Mouse (Mus musculus) cerebellum, adult 2 months (tissue): Measurements from ENCODE around the gene Arhgef15. TPM values are rescaled to one million over a fixed set of nuclear protein-coding genes. Genes with fewer than 3 reads are reported as not detected.
A peak's percentile ranks its signal among the peaks of the same experiment; 100 is the strongest.

Source experiments
- DNase-seq, 2 experiments: peaks; one replicate each; pipeline ENCODE4 v3.0.0; 2021
- H3K27ac ChIP-seq: fragments of 200-500 bp; 2 replicates; pipeline ENCODE4 v1.5.1; 2012; ENCODE audit warnings: low read length, control low read depth, inconsistent platforms; ENCODE audit not compliant: insufficient read depth
- H3K27me3 ChIP-seq: fragments of 200-500 bp; 2 replicates; pipeline ENCODE4 v1.6.1; 2012; ENCODE audit warnings: inconsistent platforms, mild to moderate bottlenecking, low read length, moderate library complexity; ENCODE audit not compliant: control insufficient read depth, insufficient read depth
- H3K4me1 ChIP-seq: fragments of 200-500 bp; 2 replicates; pipeline ENCODE4 v1.6.1; 2011; ENCODE audit warnings: low read length; ENCODE audit not compliant: control insufficient read depth, insufficient read depth
- H3K4me3 ChIP-seq: fragments of 200-500 bp; replicated peaks from 2 replicates; pipeline ENCODE3; 2011; ENCODE audit warnings: mild to moderate bottlenecking, low read depth, low read length, control low read depth; ENCODE audit not compliant: insufficient read depth
- CTCF ChIP-seq: fragments of 200-500 bp; IDR thresholded peaks from 2 replicates; pipeline ENCODE4 v1.5.1; 2011; ENCODE audit warnings: low read depth, mild to moderate bottlenecking, control low read depth, low read length, moderate library complexity, borderline replicate concordance; ENCODE audit not compliant: insufficient read depth
- POLR2A ChIP-seq: fragments of 200-500 bp; IDR thresholded peaks from 2 replicates; pipeline ENCODE4 v1.6.1; 2011; ENCODE audit warnings: low read length, control low read depth, borderline replicate concordance; ENCODE audit not compliant: insufficient read depth
- WGBS: fragments of 180-500 bp; shearing (Covaris S2); methylation state at CpG from one replicate; pipeline ENCODE4 v1.1.7; 2018; 5-methylcytosine and 5-hydroxymethylcytosine counted together
- polyA plus RNA-seq: library from polyadenylated mRNA; depleted of rRNA; stranded (reverse); fragments of >200 nt; gene quantifications from 2 replicates; pipeline ENCODE4 v1.2.3, GENCODE M21; 2012

Arhgef15 gene
- polyA plus RNA-seq, 1 experiment, result 34.7 TPM

DNA sequence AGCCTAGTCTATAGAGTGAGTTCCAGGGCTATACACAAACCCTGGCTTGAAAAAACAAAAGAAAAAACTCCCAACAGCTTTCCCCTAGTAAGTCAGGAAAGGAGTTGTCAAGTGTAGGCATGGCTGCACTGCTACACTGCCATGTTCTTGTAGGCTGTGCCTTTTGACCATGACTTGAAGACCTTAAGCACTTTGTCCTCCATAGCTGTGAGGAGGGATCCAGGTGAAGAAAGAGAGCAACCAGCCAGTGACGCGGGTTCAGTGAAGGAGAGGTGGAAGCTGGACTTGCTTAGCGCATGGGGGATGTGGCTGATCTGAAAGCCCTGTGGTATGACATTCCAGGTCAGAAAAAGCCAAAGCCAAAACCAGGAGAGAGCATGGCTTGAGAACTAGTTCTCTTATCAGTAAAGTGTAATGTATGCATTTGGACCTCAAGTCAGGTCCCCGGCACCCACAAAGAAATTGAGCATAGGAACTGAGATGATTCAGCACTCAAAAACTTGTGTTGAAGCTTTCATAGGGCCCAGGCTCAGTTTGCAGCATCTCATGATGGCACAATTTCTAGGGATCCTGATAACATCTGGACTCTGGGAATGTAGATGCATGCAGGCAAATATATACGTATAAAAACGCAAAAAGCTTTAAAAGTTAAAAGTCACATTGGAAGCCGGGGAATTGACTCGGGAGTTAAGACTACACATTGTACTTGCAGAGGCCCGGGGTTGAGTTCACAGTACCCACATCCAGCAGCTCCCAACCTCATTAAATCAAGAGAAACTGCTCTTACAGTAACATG lies 51.4 kb downstream of the Arhgef15 start:
- H3K4me1 ChIP-seq, result no peaks in the 10 kb centered on the region
- 90% methylated on average over 9 of the region's 9 CpGs for WGBS
- no peak for DNase-seq
- H3K4me3 ChIP-seq, result no peak overlapping the region
- H3K27me3 ChIP-seq, result no peaks in the 10 kb centered on the region
- H3K27ac ChIP-seq, result no peak overlapping the region
- TF ChIP-seq POLR2A (no peak), CTCF (no peak)

DNA sequence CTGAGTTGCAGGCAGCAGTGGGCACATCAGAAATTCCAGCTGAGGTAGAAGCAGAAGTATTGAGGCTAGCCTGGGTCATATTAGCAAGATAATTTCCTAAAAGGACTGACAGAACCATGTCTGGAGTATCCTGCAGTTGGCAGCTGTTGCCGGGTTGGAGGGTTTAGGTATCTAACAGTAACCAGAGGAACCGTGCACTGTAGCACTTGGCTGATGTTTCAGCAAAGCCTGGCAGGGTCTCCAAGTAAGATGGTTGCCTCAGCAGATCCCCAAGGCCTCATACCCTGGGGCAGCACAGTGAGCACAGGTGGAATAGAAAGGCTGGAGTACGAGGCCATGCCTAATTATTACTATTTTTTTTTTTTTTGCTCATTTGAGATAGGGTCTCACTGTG lies 52.1 kb downstream of the Arhgef15 start:
- H3K27me3 ChIP-seq, result no peaks in the 10 kb centered on the region
- 66% methylated on average over 3 of the region's 3 CpGs for WGBS
- H3K27ac ChIP-seq, result no peak overlapping the region
- no peak for DNase-seq
- H3K4me1 ChIP-seq, result no peaks in the 10 kb centered on the region
- H3K4me3 ChIP-seq, result no peak overlapping the region
- no peak for TF ChIP-seq POLR2A
- TF ChIP-seq CTCF, result no peak

DNA sequence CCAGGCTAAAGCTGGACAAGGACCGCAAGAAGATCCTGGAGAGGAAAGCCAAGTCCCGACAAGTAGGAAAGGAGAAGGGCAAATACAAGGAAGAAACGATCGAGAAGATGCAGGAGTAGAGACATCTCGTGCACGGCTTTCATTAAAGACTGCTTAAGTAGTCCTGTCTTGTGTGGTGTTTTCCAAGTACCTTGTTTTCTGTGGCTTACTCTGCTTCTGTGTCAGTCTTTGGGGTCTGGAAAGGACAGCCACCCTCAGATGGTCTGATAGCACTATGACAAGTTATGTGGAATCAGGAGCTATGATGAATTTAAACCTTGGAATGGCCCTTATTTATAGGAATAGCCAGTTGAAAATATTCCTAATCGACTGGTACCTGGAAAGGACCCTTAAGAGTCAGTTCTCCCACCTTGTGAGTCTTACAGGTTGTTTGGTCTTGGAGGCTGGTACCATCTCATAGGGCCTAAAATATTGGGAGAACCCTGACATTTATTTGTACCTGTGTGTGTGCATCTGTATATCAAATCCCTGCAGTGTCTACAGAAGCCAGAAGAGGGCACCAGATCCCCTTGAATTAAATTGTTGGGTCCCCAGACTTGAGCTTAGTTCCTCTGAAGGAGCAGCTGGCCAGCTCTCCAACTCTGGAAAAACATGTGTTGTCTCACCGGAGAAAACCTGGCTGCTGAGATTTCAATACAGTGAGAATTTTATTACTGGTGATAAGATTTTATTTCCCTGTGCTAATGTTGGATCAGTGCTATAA lies 52.7 kb downstream of the Arhgef15 start:
- WGBS, result 75% methylated on average over 8 of the region's 8 CpGs
- H3K27ac ChIP-seq, result no peak overlapping the region
- TF ChIP-seq CTCF (peak; percentile 60; the same call in 1 of the 2 replicates), POLR2A (no peak)

DNA sequence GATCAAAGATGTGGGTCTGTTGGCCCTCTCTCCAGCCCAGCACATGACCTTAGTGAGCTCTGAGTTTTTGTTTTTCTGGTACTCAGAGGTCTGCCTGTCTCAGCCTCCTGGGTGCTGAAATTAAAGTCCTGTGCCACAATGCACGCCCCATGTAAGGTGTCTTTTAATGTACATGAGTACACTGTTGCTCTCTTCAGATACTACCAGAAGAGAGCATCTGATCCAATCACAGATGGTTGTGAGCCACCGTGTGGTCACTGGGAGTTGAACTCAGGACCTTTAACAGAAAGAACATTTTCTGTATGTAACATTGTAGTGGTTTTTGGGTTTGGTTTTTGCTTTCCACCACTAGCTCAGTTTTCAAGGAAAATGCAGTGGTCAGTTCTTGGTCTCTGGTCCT lies 53.5 kb downstream of the Arhgef15 start:
- 78% methylated on average over 2 of the region's 2 CpGs for WGBS
- no peak for TF ChIP-seq POLR2A
- no peak for TF ChIP-seq CTCF
- no peak overlapping the region for H3K27ac ChIP-seq
- no peaks in the 10 kb centered on the region for H3K27me3 ChIP-seq
- no peak for DNase-seq
- no peak overlapping the region for H3K4me3 ChIP-seq
- no peaks in the 10 kb centered on the region for H3K4me1 ChIP-seq

More for the DNA sequence above, 52.7 kb downstream of the Arhgef15 start:
- Histone ChIP-seq H3K4me1 (no peaks in the 10 kb centered on the region), H3K4me3 (no peak overlapping the region), H3K27me3 (no peaks in the 10 kb centered on the region)
- DNase-seq, result peak; percentile 66 to 68

- no peak for DNase-seq
- Histone ChIP-seq H3K27ac (no peak overlapping the region), H3K27me3 (no peaks in the 10 kb centered on the region), H3K4me3 (no peak overlapping the region), H3K4me1 (no peaks in the 10 kb centered on the region)
- TF ChIP-seq POLR2A (no peak), CTCF (no peak)
- 80% methylated on average over 5 of the region's 5 CpGs for WGBS
These were observed 54.5 kb downstream of the Arhgef15 start for GRCm38 (mm10) chr11:68902823-68903222.

GRCm38 (mm10) chr11:68902367-68902766 lies 54.9 kb downstream of the Arhgef15 start:
- Histone ChIP-seq H3K4me3 (peak overlapping the region; percentile 88), H3K27ac (no peak overlapping the region), H3K4me1 (no peaks in the 10 kb centered on the region), H3K27me3 (no peaks in the 10 kb centered on the region)
- TF ChIP-seq CTCF, result no peak
- no peak for TF ChIP-seq POLR2A
- WGBS, result 3% methylated on average over 11 of the region's 11 CpGs
- DNase-seq, result no peak

GRCm38 (mm10) chr11:68902047-68902364 lies 55.3 kb downstream of the Arhgef15 start:
- no peak for DNase-seq
- under 1% methylated on average over 10 of the region's 10 CpGs for WGBS
- H3K4me3 ChIP-seq, result peak overlapping the region; percentile 88
- H3K27me3 ChIP-seq, result no peaks in the 10 kb centered on the region
- TF ChIP-seq POLR2A (no peak), CTCF (no peak)
- H3K4me1 ChIP-seq, result no peaks in the 10 kb centered on the region
- no peak overlapping the region; the same call in 1 of the 2 replicates for H3K27ac ChIP-seq
